Mouse (Mus musculus) stomach, postnatal 0 days (tissue): Measurements from ENCODE around the gene Yod1. TPM values are rescaled to one million over a fixed set of nuclear protein-coding genes. Genes with fewer than 3 reads are reported as not detected.

Experiments
- ATAC-seq: fragments of 200-750 bp; cut with Nextera tagmentation; 2 replicates; pipeline ENCODE4 v1.8.0; 2017; ENCODE audit not compliant: low FRiP score, low TSS enrichment
- DNase-seq: peaks from one replicate; pipeline ENCODE4 v3.0.0-alpha.2; 2016; ENCODE audit warnings: low spot score
- H3K27ac ChIP-seq: fragments of 300-500 bp; sonication (generic); replicated peaks from 2 replicates; pipeline ENCODE4 v1.5.1; 2014; ENCODE audit warnings: mild to moderate bottlenecking, control low read depth
- H3K27me3 ChIP-seq: fragments of 300-500 bp; sonication (generic); 2 replicates; pipeline ENCODE4 v1.6.1; 2014; ENCODE audit warnings: low read length; ENCODE audit not compliant: control insufficient read depth, insufficient read depth
- H3K36me3 ChIP-seq: fragments of 300-500 bp; sonication (generic); 2 replicates; pipeline ENCODE4 v1.6.1; 2014; ENCODE audit warnings: low read length, mixed read lengths; ENCODE audit not compliant: control insufficient read depth, insufficient read depth
- H3K4me1 ChIP-seq: fragments of 300-500 bp; sonication (generic); replicated peaks from 2 replicates; pipeline ENCODE4 v1.6.1; 2014; ENCODE audit warnings: antibody characterized with exemption; ENCODE audit not compliant: control insufficient read depth, insufficient read depth
- H3K4me2 ChIP-seq: fragments of 300-500 bp; sonication (generic); replicated peaks from 2 replicates; pipeline ENCODE4 v1.6.1; 2014; ENCODE audit warnings: low read depth, mild to moderate bottlenecking, control low read depth, moderate library complexity
- H3K4me3 ChIP-seq: fragments of 300-500 bp; sonication (generic); 2 replicates; pipeline ENCODE4 v1.5.1; 2014; ENCODE audit warnings: low read depth, low read length, control low read depth
- H3K9ac ChIP-seq: fragments of 300-500 bp; sonication (generic); 2 replicates; pipeline ENCODE4 v1.6.1; 2014; ENCODE audit warnings: mild to moderate bottlenecking, low read length, control low read depth, mixed read lengths
- H3K9me3 ChIP-seq: fragments of 300-500 bp; sonication (generic); 2 replicates; pipeline ENCODE4 v1.6.1; 2016; ENCODE audit warnings: low read length; ENCODE audit not compliant: control insufficient read depth
- CTCF ChIP-seq: IDR thresholded peaks from 2 replicates; pipeline ENCODE4 v1.5.1; 2016; ENCODE audit warnings: antibody characterized with exemption, low read depth, mild to moderate bottlenecking, moderate library complexity
- EP300 ChIP-seq: optimal IDR thresholded peaks from 2 replicates; pipeline ENCODE3; 2016; ENCODE audit warnings: antibody characterized with exemption
- whole genome bisulfite sequencing: fragments of 180-500 bp; shearing (Covaris S2); extraction: QIAGEN DNeasy Blood & Tissue Kit; methylation state at CpG from one replicate; pipeline ENCODE4 v1.1.7; 2014; 5-methylcytosine and 5-hydroxymethylcytosine counted together
- polyA plus RNA-seq: library from polyadenylated mRNA; unstranded; fragments of >200 nt; fragmentation: Nextera tagmentation; extraction: Ambion mirVana; gene quantifications from 2 replicates; pipeline ENCODE4 v1.2.1, GENCODE M21; 2015

The Yod1 gene
- polyA plus RNA-seq, result 24.2 and 25.2 TPM in 2 replicates

DNA sequence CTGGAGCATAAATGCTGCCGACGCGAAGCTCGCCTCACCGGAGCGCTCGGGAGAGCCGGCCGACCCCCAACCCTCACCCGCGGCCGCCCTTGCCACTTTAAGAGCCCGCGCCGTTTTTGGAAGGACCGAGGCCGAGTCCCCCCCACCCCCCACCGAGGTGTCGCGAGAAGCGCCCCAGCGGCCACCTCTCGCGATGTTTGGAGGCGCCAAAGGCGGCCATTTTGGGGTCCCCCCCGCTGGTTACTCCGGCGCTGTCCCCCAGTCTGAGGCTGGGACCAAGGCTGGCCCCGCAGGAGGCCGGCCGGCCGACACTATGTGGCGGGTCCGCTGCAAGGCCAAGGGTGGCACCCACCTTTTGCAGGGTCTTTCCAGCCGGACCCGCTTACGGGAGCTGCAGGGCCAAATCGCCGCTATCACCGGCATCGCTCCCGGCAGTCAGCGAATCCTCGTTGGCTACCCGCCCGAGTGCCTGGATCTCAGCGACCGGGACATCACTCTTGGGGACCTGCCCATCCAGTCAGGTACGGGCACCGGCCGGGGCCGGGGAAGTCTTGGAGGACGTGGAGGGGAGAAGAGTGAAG is at the start of gene Yod1:
Gene Yod1, plus strand, starts transcription at position 37 of the 581 bp plus-strand sequence.
- Histone ChIP-seq H3K36me3 (no peaks in the 10 kb centered on the region), H3K4me1 (no peaks in the 10 kb centered on the region; the same call in 1 of the 2 replicates), H3K27me3 (no peaks in the 10 kb centered on the region), H3K4me3 (peak within 1 kb of the TSS; percentile 99), H3K9ac (peak within 1 kb of the TSS; percentile 98), H3K9me3 (no peaks in the 10 kb centered on the region), H3K4me2 (peak within 1 kb of the TSS; percentile 99), H3K27ac (peak within 1 kb of the TSS; percentile 92)
- ATAC-seq, result peak; percentile 79
- TF ChIP-seq EP300 (peak; percentile 100), CTCF (no peak)
- under 1% methylated on average over 54 of the region's 54 CpGs for WGBS
- peak; percentile 95 for DNase-seq

DNA sequence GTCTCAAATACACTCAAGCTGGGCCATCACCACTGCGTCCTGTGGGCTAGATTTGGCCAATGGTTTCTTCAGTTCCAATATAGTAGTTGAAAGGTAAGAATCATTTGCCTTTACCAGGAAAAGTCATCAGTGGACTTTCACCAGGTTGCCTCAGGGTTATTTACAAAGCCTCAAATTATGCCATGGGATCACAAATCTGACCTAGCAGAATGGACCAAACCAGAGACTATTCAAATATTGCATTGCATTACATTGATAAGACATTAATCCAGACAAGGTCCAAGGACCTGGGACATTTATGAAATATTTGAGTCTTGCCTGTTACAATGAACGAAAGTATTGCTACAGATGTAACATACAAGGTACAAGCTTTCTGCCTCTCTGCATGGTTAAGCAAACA is 38.6 kb upstream of the Yod1 start:
- TF ChIP-seq EP300 (no peak), CTCF (no peak)
- ATAC-seq, result no peak
- Histone ChIP-seq H3K4me1 (no peaks in the 10 kb centered on the region), H3K9ac (no peak overlapping the region), H3K9me3 (no peaks in the 10 kb centered on the region), H3K36me3 (no peaks in the 10 kb centered on the region), H3K27ac (no peak overlapping the region), H3K4me2 (no peak overlapping the region), H3K4me3 (no peak overlapping the region), H3K27me3 (no peaks in the 10 kb centered on the region)
- 82% methylated on average over 2 of the region's 2 CpGs for WGBS
- DNase-seq, result no peak

DNA sequence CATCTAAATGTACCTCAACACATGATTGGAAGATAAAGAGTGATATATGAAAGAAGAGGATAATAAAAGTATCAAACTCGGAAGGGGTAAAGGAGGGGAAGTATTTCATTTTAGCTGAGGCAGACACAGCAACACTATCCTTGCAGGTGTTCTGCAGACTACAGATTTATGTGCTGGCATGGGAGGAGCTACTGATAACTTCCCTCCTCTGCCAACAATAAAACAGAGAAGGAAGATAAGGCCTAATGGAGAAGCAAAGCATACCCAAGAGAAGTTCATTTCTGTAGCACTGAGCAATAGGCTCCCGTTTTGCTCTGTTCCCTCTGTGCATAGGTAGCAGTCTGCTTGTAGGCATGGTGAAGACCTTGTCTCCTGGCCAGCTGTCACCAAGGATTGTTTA is 36.1 kb upstream of the Yod1 start:
- no peak for TF ChIP-seq EP300
- no peak for TF ChIP-seq CTCF
- WGBS, result 48% methylated on average over 2 of the region's 2 CpGs
- no peak overlapping the region for H3K4me2 ChIP-seq
- no peak for DNase-seq
- H3K9ac ChIP-seq, result no peak overlapping the region
- H3K4me1 ChIP-seq, result no peaks in the 10 kb centered on the region
- H3K4me3 ChIP-seq, result no peak overlapping the region
- no peaks in the 10 kb centered on the region for H3K27me3 ChIP-seq
- no peak for ATAC-seq
- no peaks in the 10 kb centered on the region for H3K36me3 ChIP-seq
- no peaks in the 10 kb centered on the region for H3K9me3 ChIP-seq
- no peak overlapping the region for H3K27ac ChIP-seq

DNA sequence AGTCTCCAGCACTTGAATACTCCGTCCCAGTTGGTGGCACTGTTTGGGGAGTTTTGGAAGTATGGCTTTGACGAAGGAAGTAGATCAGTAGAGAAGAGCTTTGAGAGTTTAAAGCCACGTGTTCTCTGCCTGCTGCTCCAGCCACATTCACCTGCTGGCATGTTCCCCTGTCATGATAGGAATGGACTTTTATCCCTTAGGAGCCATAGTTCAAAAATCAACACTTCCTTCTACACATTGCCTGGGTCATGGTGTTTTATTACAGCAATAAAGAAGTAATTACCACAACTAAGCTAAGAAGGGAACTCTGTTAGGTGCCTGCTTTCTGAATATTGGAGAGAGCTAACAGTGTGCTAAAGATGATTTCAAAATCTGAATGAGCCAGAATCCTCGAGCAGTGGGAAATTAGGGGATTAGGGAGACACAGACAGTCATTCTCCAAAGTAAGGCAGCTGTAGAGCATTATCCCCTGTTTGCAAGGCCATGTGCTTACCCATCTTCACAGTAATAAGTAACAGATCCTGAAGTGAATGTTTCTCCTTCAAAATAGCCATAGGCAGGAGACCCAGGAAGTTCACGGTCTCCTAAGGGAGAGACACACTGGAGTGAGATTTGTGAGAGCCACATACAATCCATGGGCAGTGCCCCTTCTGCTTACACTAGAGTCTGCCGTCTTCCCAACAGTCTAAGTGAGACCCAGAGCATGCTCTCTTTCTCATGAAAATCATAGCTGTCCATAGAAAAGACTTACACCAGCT is 35.3 kb upstream of the Yod1 start:
- no peak for ATAC-seq
- Histone ChIP-seq H3K9me3 (no peaks in the 10 kb centered on the region), H3K27ac (no peak overlapping the region), H3K36me3 (no peaks in the 10 kb centered on the region), H3K27me3 (no peaks in the 10 kb centered on the region), H3K4me2 (no peak overlapping the region), H3K4me1 (no peaks in the 10 kb centered on the region), H3K9ac (no peak overlapping the region), H3K4me3 (no peak overlapping the region)
- 73% methylated on average over 6 of the region's 6 CpGs for WGBS
- no peak for DNase-seq
- no peak for TF ChIP-seq EP300
- TF ChIP-seq CTCF, result no peak

DNA sequence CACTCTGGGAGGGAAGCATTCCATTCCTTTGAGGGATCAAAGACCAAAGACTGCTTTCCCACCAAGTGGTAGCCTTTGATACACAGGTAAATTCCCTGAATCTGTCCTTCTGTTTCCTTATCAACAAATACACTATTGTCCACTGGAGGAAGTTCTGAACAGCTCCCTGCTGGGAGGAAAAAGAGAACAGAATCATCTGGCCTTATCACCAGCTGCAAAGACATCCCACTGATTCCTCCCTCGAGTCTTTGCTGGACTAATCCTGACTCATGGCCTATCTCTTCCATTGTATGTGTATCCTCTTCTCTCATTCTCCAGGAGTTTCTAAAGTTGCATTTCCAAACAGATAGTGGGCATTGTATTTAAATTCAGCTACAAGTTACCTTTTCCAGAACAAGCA is 33.2 kb upstream of the Yod1 start:
- Histone ChIP-seq H3K4me3 (no peak overlapping the region), H3K4me2 (no peak overlapping the region), H3K9me3 (no peaks in the 10 kb centered on the region), H3K4me1 (no peaks in the 10 kb centered on the region), H3K9ac (no peak overlapping the region), H3K36me3 (no peaks in the 10 kb centered on the region), H3K27me3 (no peaks in the 10 kb centered on the region), H3K27ac (no peak overlapping the region)
- TF ChIP-seq CTCF, result no peak
- TF ChIP-seq EP300, result no peak
- DNase-seq (no peak), ATAC-seq (no peak)
- 53% methylated on average over 1 of the region's 1 CpGs for WGBS

DNA sequence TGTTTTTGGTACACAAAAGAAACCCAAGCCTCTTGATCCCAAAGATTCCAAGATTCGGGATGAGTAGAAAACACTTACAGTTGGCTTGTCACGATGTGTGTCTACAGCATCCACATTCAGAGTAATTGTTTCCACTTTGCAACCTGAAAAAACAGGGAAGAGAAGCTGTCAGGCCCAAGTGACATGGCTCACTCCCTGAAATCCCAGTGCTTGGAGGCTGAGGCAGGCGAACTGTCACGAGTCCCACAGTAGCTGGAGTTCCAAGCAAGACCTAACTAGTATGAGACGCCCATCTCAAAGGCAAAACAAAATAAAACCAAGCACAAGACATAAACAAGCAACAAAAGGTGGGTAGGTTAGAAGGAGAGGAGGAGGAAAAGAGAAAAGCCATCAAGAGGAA is 18.5 kb upstream of the Yod1 start:
- no peak overlapping the region for H3K4me3 ChIP-seq
- H3K4me2 ChIP-seq, result no peak overlapping the region
- no peak overlapping the region for H3K9ac ChIP-seq
- no peaks in the 10 kb centered on the region for H3K4me1 ChIP-seq
- H3K27me3 ChIP-seq, result no peaks in the 10 kb centered on the region
- ATAC-seq, result no peak
- no peak for DNase-seq
- H3K9me3 ChIP-seq, result no peaks in the 10 kb centered on the region
- TF ChIP-seq CTCF, result no peak
- no peak for TF ChIP-seq EP300
- 94% methylated on average over 5 of the region's 5 CpGs for WGBS
- peaks cover 17% of the 10 kb centered on the region for H3K36me3 ChIP-seq
- H3K27ac ChIP-seq, result no peak overlapping the region
